Mouse (Mus musculus): Measurements from ENCODE around the gene Upf2.

- TF ChIP-seq CTCF (IDR thresholded peaks at IDR 0.05; ENCODE audit: low read depth) (no peak), EP300 (optimal IDR thresholded peaks at IDR 0.05) (no peak)
Measured at GRCm38 (mm10) chr2:5927481-5927880, 23.8 kb upstream of the Upf2 start.

All from stomach, postnatal 0 days (tissue).